Mouse (Mus musculus) heart, adult 2 months (tissue): ENCODE data around the gene Nop2. TPM values are rescaled to one million over a fixed set of nuclear protein-coding genes. Genes with fewer than 3 reads are reported as not detected.

ENCODE experiments used
- DNase-seq, 2 experiments: peaks; one replicate each; pipeline ENCODE4 v3.0.0; 2021
- H3K27ac ChIP-seq: fragments of 200-600 bp; 2 replicates; pipeline ENCODE4 v1.8.1; 2022
- H3K27me3 ChIP-seq: fragments of 200-500 bp; 2 replicates; pipeline ENCODE4 v1.6.1; 2012; ENCODE audit warnings: mild to moderate bottlenecking, low read length, inconsistent platforms, mixed read lengths; ENCODE audit not compliant: control insufficient read depth, insufficient read depth
- H3K36me3 ChIP-seq: fragments of 200-500 bp; 2 replicates; pipeline ENCODE4 v1.6.1; 2012; ENCODE audit warnings: low read length, inconsistent platforms; ENCODE audit not compliant: control insufficient read depth, insufficient read depth
- H3K4me1 ChIP-seq: fragments of 200-500 bp; 2 replicates; pipeline ENCODE4 v1.6.1; 2011; ENCODE audit warnings: low read length; ENCODE audit not compliant: control insufficient read depth, insufficient read depth
- H3K4me3 ChIP-seq: fragments of 200-600 bp; 2 replicates; pipeline ENCODE4 v1.8.1; 2022
- H3K79me2 ChIP-seq: fragments of 200-500 bp; replicated peaks from 2 replicates; pipeline ENCODE4 v1.6.1; 2012; ENCODE audit warnings: mild to moderate bottlenecking, inconsistent platforms, low read length, moderate library complexity, mixed read lengths; ENCODE audit not compliant: control insufficient read depth, insufficient read depth
- H3K9ac ChIP-seq: fragments of 200-500 bp; 2 replicates; pipeline ENCODE4 v1.6.1; 2012; ENCODE audit warnings: low read depth, mild to moderate bottlenecking, control low read depth, inconsistent platforms, low read length, mixed read lengths
- CTCF ChIP-seq: fragments of 200-600 bp; IDR thresholded peaks from 2 replicates; pipeline ENCODE4 v1.8.1; 2022; ENCODE audit warnings: antibody characterized with exemption, mild to moderate bottlenecking, moderate library complexity
- EP300 ChIP-seq: fragments of 200-500 bp; IDR thresholded peaks from 2 replicates; pipeline ENCODE4 v1.6.1; 2011; ENCODE audit warnings: low read depth, low read length, control low read depth; ENCODE audit not compliant: insufficient read depth
- POLR2A ChIP-seq: fragments of 200-500 bp; IDR thresholded peaks from 2 replicates; pipeline ENCODE4 v1.6.1; 2011; ENCODE audit warnings: mild to moderate bottlenecking, low read depth, low read length, control low read depth; ENCODE audit not compliant: insufficient read depth
- WGBS: fragments of 180-500 bp; shearing (Covaris S2); methylation state at CpG from one replicate; pipeline ENCODE4 v1.1.7; 2018; 5-methylcytosine and 5-hydroxymethylcytosine counted together
- intact Hi-C: fragments of 180-260 bp; cut with DNase I; formaldehyde crosslinking; loops from one replicate; pipeline ENCODE4 v1.15.1; 2025
- polyA plus RNA-seq: library from polyadenylated mRNA; depleted of rRNA; stranded (reverse); fragments of >200 nt; gene quantifications from 2 replicates; pipeline ENCODE4 v1.2.3, GENCODE M21; 2012
- total RNA-seq, 2 experiments: library from RNA; stranded (reverse); gene quantifications; 2 replicates each; pipeline ENCODE4 v1.2.3; 2021

Gene Nop2
- total and polyA plus RNA-seq, 3 experiments, result 8.3 to 20.3 (median 18.9) TPM

DNA sequence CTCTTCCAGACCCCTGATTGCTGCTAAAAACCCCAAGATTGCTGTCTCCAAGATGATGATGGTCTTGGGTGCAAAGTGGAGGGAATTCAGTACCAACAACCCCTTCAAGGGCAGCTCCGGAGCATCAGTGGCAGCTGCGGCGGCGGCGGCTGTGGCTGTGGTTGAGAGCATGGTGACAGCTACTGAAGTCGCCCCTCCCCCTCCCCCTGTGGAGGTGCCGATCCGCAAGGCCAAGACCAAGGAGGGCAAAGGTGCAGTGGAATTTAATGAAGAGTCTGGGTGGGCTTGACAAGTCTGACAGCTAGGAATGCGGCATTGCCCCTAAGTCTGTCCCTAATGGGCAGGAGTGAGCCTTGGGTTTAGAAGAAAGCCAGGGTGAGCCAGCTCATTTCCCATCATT lies 30.3 kb upstream of the Nop2 start:
- DNase-seq, result no peak
- Histone ChIP-seq H3K79me2 (peaks cover 5% of the 10 kb centered on the region), H3K36me3 (peaks cover 15% of the 10 kb centered on the region), H3K9ac (no peak overlapping the region), H3K27ac (no peak overlapping the region), H3K27me3 (no peaks in the 10 kb centered on the region), H3K4me1 (peaks cover 18% of the 10 kb centered on the region), H3K4me3 (no peak overlapping the region)
- 82% methylated on average over 9 of the region's 9 CpGs for WGBS
- intact Hi-C loops, result no loop called here
- TF ChIP-seq CTCF (no peak), POLR2A (no peak), EP300 (no peak)

DNA sequence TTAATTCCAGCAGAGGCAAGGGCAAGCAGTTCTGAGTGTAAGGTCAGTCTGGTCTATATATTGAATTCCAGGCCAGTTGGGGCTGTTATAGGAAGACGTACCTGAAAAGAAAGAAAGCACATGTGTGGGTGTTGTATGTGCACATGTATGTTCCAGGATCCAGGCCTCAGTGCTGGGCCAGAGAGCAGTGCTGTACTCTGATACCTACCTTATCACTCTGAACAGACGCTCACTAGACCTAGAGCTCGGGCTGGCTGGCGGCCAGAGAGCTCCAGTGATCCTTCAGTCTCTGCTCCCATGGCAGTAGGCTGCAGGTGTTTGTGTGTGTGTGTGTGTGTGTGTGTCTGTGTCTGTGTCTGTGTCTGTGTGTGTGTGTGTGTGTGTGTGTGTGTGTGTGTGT lies 27.5 kb upstream of the Nop2 start:
- no peak for DNase-seq
- TF ChIP-seq EP300 (no peak), CTCF (no peak), POLR2A (no peak)
- Histone ChIP-seq H3K9ac (no peak overlapping the region), H3K27ac (no peak overlapping the region), H3K27me3 (no peaks in the 10 kb centered on the region), H3K79me2 (peaks cover 1% of the 10 kb centered on the region; the same call in 1 of the 2 replicates), H3K4me1 (peaks cover 4% of the 10 kb centered on the region), H3K4me3 (no peak overlapping the region), H3K36me3 (peaks cover under 1% of the 10 kb centered on the region; the same call in 1 of the 2 replicates)
- 62% methylated on average over 4 of the region's 4 CpGs for WGBS
- intact Hi-C loops, result no loop called here

GRCm38 (mm10) chr6:125107705-125108104 lies 24.0 kb upstream of the Nop2 start:
- intact Hi-C loops, result no loop called here
- H3K4me1 ChIP-seq, result no peaks in the 10 kb centered on the region
- H3K79me2 ChIP-seq, result no peaks in the 10 kb centered on the region
- no peak overlapping the region for H3K9ac ChIP-seq
- WGBS, result 97% methylated on average over 2 of the region's 2 CpGs
- no peak for DNase-seq
- no peaks in the 10 kb centered on the region for H3K27me3 ChIP-seq
- no peak overlapping the region for H3K27ac ChIP-seq
- no peak for TF ChIP-seq POLR2A
- peak; percentile 38 for TF ChIP-seq CTCF
- TF ChIP-seq EP300, result no peak
- no peak overlapping the region for H3K4me3 ChIP-seq
- H3K36me3 ChIP-seq, result no peaks in the 10 kb centered on the region

DNA sequence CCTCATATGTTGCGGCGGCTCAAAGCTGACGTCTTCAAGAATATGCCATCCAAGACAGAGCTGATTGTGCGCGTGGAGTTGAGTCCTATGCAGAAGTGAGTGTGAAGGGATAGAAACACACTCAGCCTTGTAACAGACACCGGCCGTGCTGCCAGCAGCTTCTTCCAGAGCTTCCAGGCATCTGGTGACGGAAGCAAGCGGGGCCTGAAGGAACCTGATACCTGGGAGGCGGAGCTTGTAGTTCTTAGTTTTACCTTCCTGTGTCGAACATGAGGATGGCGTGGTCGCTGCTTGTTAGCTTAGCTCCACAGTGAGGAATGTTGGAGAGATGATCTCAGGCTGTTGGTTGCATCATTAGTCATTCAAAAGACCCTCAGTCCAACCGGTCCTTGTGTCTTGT lies 22.3 kb upstream of the Nop2 start:
- 88% methylated on average over 14 of the region's 14 CpGs for WGBS
- no peak overlapping the region for H3K27ac ChIP-seq
- intact Hi-C loops, result no loop called here
- no peaks in the 10 kb centered on the region for H3K79me2 ChIP-seq
- no peak for DNase-seq
- no peak overlapping the region for H3K4me3 ChIP-seq
- no peaks in the 10 kb centered on the region for H3K36me3 ChIP-seq
- no peaks in the 10 kb centered on the region for H3K4me1 ChIP-seq
- no peaks in the 10 kb centered on the region for H3K27me3 ChIP-seq
- H3K9ac ChIP-seq, result no peak overlapping the region
- TF ChIP-seq EP300, result no peak
- no peak for TF ChIP-seq CTCF
- TF ChIP-seq POLR2A, result no peak

GRCm38 (mm10) chr6:125110927-125111326 lies 20.8 kb upstream of the Nop2 start:
- Histone ChIP-seq H3K4me1 (no peaks in the 10 kb centered on the region), H3K79me2 (no peaks in the 10 kb centered on the region), H3K4me3 (no peak overlapping the region), H3K36me3 (no peaks in the 10 kb centered on the region; the same call in 1 of the 2 replicates), H3K27me3 (no peaks in the 10 kb centered on the region), H3K9ac (no peak overlapping the region), H3K27ac (no peak overlapping the region)
- DNase-seq, result no peak
- TF ChIP-seq CTCF (peak; percentile 61), EP300 (no peak)
- intact Hi-C loops, result loop anchor here (5.0 kb wide), 1 partner anchor 161 kb away; no protein-coding TSS in a partner anchor
- 84% methylated on average over 7 of the region's 7 CpGs for WGBS

GRCm38 (mm10) chr6:125112553-125112952 lies 19.2 kb upstream of the Nop2 start:
- H3K4me1 ChIP-seq, result no peaks in the 10 kb centered on the region
- H3K4me3 ChIP-seq, result no peak overlapping the region
- 85% methylated on average over 11 of the region's 11 CpGs for WGBS
- no peak overlapping the region for H3K9ac ChIP-seq
- DNase-seq, result no peak
- intact Hi-C loops, result loop anchor here (5.0 kb wide), 1 partner anchor 160 kb away; no protein-coding TSS in a partner anchor
- TF ChIP-seq CTCF (no peak), POLR2A (no peak), EP300 (no peak)
- no peaks in the 10 kb centered on the region for H3K79me2 ChIP-seq
- H3K27ac ChIP-seq, result no peak overlapping the region
- no peaks in the 10 kb centered on the region; the same call in 1 of the 2 replicates for H3K36me3 ChIP-seq
- no peaks in the 10 kb centered on the region for H3K27me3 ChIP-seq
